Mouse (Mus musculus) erythroblast, embryonic 14.5 days (primary cell): ENCODE results near the gene Col16a1. TPM values are rescaled to one million over a fixed set of nuclear protein-coding genes. Genes with fewer than 3 reads are reported as not detected.

Experiments used
- H3K27me3 ChIP-seq: 2 replicates; pipeline ENCODE4 v1.6.1; 2012; ENCODE audit warnings: inconsistent platforms; ENCODE audit not compliant: control insufficient read depth
- H3K36me3 ChIP-seq: 2 replicates; pipeline ENCODE4 v1.6.1; 2012; ENCODE audit warnings: mild to moderate bottlenecking, inconsistent platforms; ENCODE audit not compliant: control insufficient read depth
- H3K4me1 ChIP-seq: 2 replicates; pipeline ENCODE4 v1.6.1; 2012; ENCODE audit warnings: inconsistent platforms; ENCODE audit not compliant: control insufficient read depth
- H3K4me3 ChIP-seq: replicated peaks from 2 replicates; pipeline ENCODE3; 2012; ENCODE audit warnings: moderate library complexity, mild to moderate bottlenecking, inconsistent platforms
- H3K9me3 ChIP-seq: 2 replicates; pipeline ENCODE4 v1.6.1; 2012; ENCODE audit warnings: low read length, inconsistent platforms, mixed read lengths; ENCODE audit not compliant: control insufficient read depth
- GATA1 ChIP-seq: IDR thresholded peaks from 2 replicates; pipeline ENCODE4 v1.6.1; 2012; ENCODE audit warnings: low read length, inconsistent platforms, mixed read lengths
- TAL1 ChIP-seq: IDR thresholded peaks from 3 replicates; pipeline ENCODE4 v1.6.1; 2012; ENCODE audit warnings: low read length, inconsistent platforms, mixed read lengths
- polyA plus RNA-seq: library from polyadenylated mRNA; stranded (reverse); fragments of >175 nt; gene quantifications from 2 replicates; pipeline ENCODE4 v1.2.3, GENCODE M21; 2012

Gene Col16a1
- polyA plus RNA-seq, 1 experiment: not detected

DNA sequence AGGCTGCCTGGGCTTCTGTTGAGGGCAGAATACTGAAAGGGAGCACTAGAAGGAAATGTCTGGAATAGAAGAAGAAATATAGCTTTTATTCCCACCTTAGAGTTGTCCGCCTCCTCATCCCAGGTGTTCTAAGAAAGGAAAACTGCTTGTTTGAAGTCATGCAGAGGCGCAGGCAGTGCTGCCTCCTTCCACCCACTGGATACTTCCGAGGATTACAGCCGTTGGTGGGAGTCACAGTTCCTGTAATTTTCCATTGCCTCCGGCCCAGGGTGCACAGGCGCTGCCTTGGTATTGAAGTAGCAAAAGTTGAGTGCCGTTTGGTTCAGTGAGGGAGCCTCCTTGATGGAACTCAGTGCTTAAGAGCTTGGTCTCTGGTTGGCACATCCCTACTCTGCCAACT, 62.5 kb downstream of the Col16a1 start:
- Histone ChIP-seq H3K36me3 (peaks cover 34% of the 10 kb centered on the region), H3K4me3 (no peak overlapping the region), H3K4me1 (peaks cover 57% of the 10 kb centered on the region), H3K27me3 (no peaks in the 10 kb centered on the region), H3K9me3 (no peaks in the 10 kb centered on the region)
- no peak for TF ChIP-seq GATA1
- no peak for TF ChIP-seq TAL1

DNA sequence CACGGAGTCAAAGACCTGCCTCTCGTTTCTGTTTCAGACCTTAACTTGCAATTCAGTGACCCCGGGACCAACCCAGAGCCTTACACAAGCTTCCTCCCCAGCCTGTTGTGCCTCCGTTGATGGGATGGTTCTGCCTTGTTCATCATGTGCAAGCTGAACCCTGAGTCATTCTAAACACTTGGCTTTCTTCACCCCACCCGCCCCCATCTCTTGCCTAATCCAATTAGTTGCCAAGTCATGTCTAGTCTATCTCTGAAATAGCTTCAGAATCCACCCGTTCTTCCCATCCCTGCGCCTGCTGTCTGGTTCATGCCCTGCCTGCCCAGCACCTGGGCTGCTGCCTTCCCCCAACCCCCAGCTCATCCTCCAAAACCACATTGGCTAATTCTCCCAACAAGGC, 64.7 kb downstream of the Col16a1 start:
- H3K27me3 ChIP-seq: no peaks in the 10 kb centered on the region
- peaks cover 46% of the 10 kb centered on the region for H3K36me3 ChIP-seq
- no peak for TF ChIP-seq GATA1
- TF ChIP-seq TAL1: no peak
- H3K4me3 ChIP-seq: no peak overlapping the region
- peaks cover 49% of the 10 kb centered on the region for H3K4me1 ChIP-seq
- H3K9me3 ChIP-seq: no peaks in the 10 kb centered on the region

DNA sequence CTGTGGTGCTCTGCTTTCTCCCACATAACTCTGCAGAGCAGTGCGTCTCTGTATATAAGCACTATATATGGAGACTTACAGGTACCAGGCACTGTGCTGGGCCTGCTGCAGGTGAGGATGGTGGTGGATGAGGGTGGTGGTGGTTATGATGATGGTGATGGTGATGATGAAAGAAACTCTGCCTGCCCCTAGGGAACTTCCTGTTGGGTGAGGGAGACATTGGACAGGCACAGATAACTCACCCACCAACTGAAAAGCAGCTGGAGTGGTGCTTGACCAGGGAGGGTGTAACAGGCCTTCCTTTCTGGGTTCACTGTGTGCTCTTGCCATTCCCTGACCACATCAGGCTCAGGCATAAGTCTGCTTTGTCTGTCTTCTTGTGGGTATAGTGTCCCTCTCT, 65.1 kb downstream of the Col16a1 start:
- Histone ChIP-seq H3K4me1 (peaks cover 49% of the 10 kb centered on the region), H3K9me3 (0 out of 2 replicates have a peak, but pooled peaks cover 1% of the 10 kb centered on the region), H3K36me3 (peaks cover 47% of the 10 kb centered on the region), H3K4me3 (no peak overlapping the region), H3K27me3 (no peaks in the 10 kb centered on the region)
- TF ChIP-seq TAL1 (no peak), GATA1 (no peak)

- no peak for TF ChIP-seq TAL1
- TF ChIP-seq GATA1: no peak
- no peak overlapping the region for H3K4me3 ChIP-seq
- H3K4me1 ChIP-seq: peaks cover 1% of the 10 kb centered on the region
- H3K36me3 ChIP-seq: peaks cover 63% of the 10 kb centered on the region
- no peaks in the 10 kb centered on the region for H3K27me3 ChIP-seq
- H3K9me3 ChIP-seq: 0 out of 2 replicates have a peak, but pooled peaks cover 2% of the 10 kb centered on the region
Measured at GRCm38 (mm10) chr4:130120752-130121151, 73.1 kb downstream of the Col16a1 start.

GRCm38 (mm10) chr4:130121560-130121959, 73.9 kb downstream of the Col16a1 start:
- Histone ChIP-seq H3K4me3 (no peak overlapping the region), H3K27me3 (no peaks in the 10 kb centered on the region), H3K4me1 (peaks cover 1% of the 10 kb centered on the region), H3K36me3 (peaks cover 66% of the 10 kb centered on the region), H3K9me3 (0 out of 2 replicates have a peak, but pooled peaks cover 2% of the 10 kb centered on the region)
- no peak for TF ChIP-seq GATA1
- no peak for TF ChIP-seq TAL1

DNA sequence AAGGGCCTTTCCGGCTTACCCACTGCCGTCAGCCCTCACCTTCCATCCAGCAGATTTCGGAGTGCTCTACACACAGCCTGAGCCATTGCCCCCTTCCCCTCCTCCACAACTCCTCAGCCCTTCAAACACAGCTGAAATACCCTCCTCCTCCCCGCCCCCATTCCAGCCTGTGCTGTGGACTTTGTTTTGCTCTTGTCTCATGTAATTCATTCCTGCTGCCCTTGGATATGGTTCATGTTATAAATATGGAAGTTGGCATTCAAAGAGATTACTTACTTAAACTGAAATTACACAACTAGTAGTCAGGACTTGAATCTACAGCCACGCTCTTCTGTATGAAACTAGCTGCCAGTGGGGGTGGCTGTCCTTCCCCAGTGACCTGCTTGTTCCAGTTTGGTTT, 75.4 kb downstream of the Col16a1 start:
- Histone ChIP-seq H3K27me3 (no peaks in the 10 kb centered on the region), H3K36me3 (peaks cover 78% of the 10 kb centered on the region), H3K9me3 (no peaks in the 10 kb centered on the region), H3K4me1 (peaks cover 9% of the 10 kb centered on the region), H3K4me3 (no peak overlapping the region)
- TF ChIP-seq GATA1 (no peak), TAL1 (no peak)

GRCm38 (mm10) chr4:130124110-130124509, 76.5 kb downstream of the Col16a1 start:
- Histone ChIP-seq H3K4me3 (no peak overlapping the region), H3K27me3 (no peaks in the 10 kb centered on the region)
- TF ChIP-seq TAL1 (no peak), GATA1 (no peak)

GRCm38 (mm10) chr4:130125164-130125563, 77.5 kb downstream of the Col16a1 start:
- Histone ChIP-seq H3K27me3 (no peaks in the 10 kb centered on the region), H3K36me3 (peaks cover 93% of the 10 kb centered on the region), H3K9me3 (no peaks in the 10 kb centered on the region), H3K4me1 (peaks cover 31% of the 10 kb centered on the region), H3K4me3 (no peak overlapping the region)
- TF ChIP-seq TAL1: no peak

More at GRCm38 (mm10) chr4:130124110-130124509, 76.5 kb downstream of the Col16a1 start:
- H3K4me1 ChIP-seq: peaks cover 20% of the 10 kb centered on the region
- no peaks in the 10 kb centered on the region for H3K9me3 ChIP-seq
- peaks cover 88% of the 10 kb centered on the region for H3K36me3 ChIP-seq

DNA sequence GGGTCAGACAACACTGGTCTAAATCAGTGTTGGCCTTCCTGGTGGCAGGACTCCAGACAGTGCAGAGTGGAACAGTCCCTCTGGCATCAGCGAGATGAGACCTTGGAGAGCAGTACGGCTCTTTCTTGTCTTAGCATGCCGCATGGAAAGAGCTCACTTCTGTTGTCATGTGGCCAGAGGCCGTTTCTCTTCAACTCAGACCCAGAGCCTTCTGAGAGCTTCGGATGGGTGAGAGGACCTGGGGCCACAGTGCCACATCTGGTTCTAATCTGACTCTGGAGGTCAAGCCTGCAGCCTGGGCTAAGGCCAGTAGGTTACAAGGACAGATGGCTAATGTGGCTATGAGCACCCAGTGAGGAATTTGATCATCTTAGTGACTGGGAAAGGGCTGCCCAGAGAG, 78.3 kb downstream of the Col16a1 start:
- Histone ChIP-seq H3K4me1 (peaks cover 36% of the 10 kb centered on the region), H3K36me3 (peaks cover 86% of the 10 kb centered on the region), H3K9me3 (no peaks in the 10 kb centered on the region), H3K4me3 (no peak overlapping the region), H3K27me3 (no peaks in the 10 kb centered on the region)
- TF ChIP-seq TAL1: no peak
- no peak for TF ChIP-seq GATA1

- TF ChIP-seq TAL1 (no peak), GATA1 (no peak)
- peaks cover 38% of the 10 kb centered on the region for H3K4me1 ChIP-seq
- H3K4me3 ChIP-seq: no peak overlapping the region
- no peaks in the 10 kb centered on the region for H3K27me3 ChIP-seq
- H3K9me3 ChIP-seq: no peaks in the 10 kb centered on the region
- H3K36me3 ChIP-seq: peaks cover 56% of the 10 kb centered on the region
Measured at GRCm38 (mm10) chr4:130128907-130129306, 81.3 kb downstream of the Col16a1 start.
